Mouse (Mus musculus) retina, adult 2 months (tissue): ENCODE data around the gene Btk.
"Not testable (repeated sequence)": the region's sequence is repeated elsewhere in the genome, so short reads cannot be mapped to it uniquely, and the experiment has no call there.

ENCODE experiments used
- DNase-seq: peaks from one replicate; pipeline ENCODE4 v3.0.0-alpha.2; 2012; ENCODE audit warnings: low read depth, low spot score

Btk gene

GRCm38 (mm10) chrX:134580528-134581305 is 2.7 kb downstream of the Btk start:
- DNase-seq = no peak

- DNase-seq = no peak
Measured at GRCm38 (mm10) chrX:134577896-134578295, 5.5 kb downstream of the Btk start.

GRCm38 (mm10) chrX:134566536-134567222 is 16.7 kb downstream of the Btk start:
- no peak for DNase-seq

- DNase-seq = no peak
Measured at GRCm38 (mm10) chrX:134564326-134564725, 19.0 kb downstream of the Btk start.

- DNase-seq = no peak
Measured at GRCm38 (mm10) chrX:134554425-134554824, 28.9 kb downstream of the Btk start.

- DNase-seq = no peak
Measured at GRCm38 (mm10) chrX:134553326-134553725, 30.0 kb downstream of the Btk start.

- no peak for DNase-seq
Measured at GRCm38 (mm10) chrX:134550903-134551302, 32.5 kb downstream of the Btk start.

GRCm38 (mm10) chrX:134547330-134547729 is 36.0 kb downstream of the Btk start:
- no peak for DNase-seq

GRCm38 (mm10) chrX:134541955-134542308 is 41.4 kb downstream of the Btk start:
- no peak for DNase-seq

GRCm38 (mm10) chrX:134541145-134541954 is 42.0 kb downstream of the Btk start, which contains the start of gene Timm8a1:
Timm8a1 (minus strand) TSS chrX:134541865.
- no peak for DNase-seq

- no peak for DNase-seq
Measured at GRCm38 (mm10) chrX:134540414-134541135, 42.8 kb downstream of the Btk start.

- not testable (repeated sequence) for DNase-seq
Measured at GRCm38 (mm10) chrX:134539795-134540194, 43.6 kb downstream of the Btk start.

GRCm38 (mm10) chrX:134533346-134533745 is 50.0 kb downstream of the Btk start:
- no peak for DNase-seq

GRCm38 (mm10) chrX:134525260-134525659 is 58.1 kb downstream of the Btk start:
- no peak for DNase-seq

GRCm38 (mm10) chrX:134523772-134524171 is 59.6 kb downstream of the Btk start:
- DNase-seq = no peak

- DNase-seq = no peak
Measured at GRCm38 (mm10) chrX:134509473-134509872, 73.9 kb downstream of the Btk start.

GRCm38 (mm10) chrX:134507977-134508376 is 75.4 kb downstream of the Btk start:
- DNase-seq = no peak

- DNase-seq = no peak
Measured at GRCm38 (mm10) chrX:134500651-134501050, 82.7 kb downstream of the Btk start.
